Mouse (Mus musculus) liver, embryonic 14.5 days (tissue): ENCODE data around the gene Syt8.

ENCODE experiments used
- CTCF ChIP-seq: IDR thresholded peaks from 2 replicates; pipeline ENCODE4 v1.5.1; 2016; ENCODE audit warnings: antibody characterized with exemption, low read depth, control low read depth
- EP300 ChIP-seq: IDR thresholded peaks from 2 replicates; pipeline ENCODE4 v1.6.1; 2016; ENCODE audit warnings: antibody characterized with exemption, low read depth

DNA sequence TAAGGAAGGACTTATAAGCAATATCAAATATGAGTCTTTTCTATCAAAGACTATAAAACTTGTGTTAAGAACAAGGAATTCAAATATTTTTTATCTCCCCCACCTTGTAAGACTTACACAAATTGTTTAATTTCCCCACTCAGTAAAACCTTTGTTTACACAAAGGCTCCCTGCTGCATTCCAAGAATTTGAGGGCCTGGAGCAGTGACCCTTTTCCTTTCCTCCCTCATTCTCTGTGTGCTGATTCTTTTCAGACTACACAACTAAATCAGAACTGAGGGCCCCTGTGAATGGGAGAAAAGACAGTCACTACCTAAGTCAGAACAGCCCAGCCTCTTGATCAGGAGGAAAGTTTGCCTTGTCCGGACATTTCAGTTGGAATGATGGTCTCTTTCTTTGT is 20.1 kb downstream of the Syt8 start:
- no peak for TF ChIP-seq CTCF
- TF ChIP-seq EP300 = no peak
